Mouse (Mus musculus) forebrain, embryonic 14.5 days (tissue): ENCODE measurements around the gene Akap13. TPM values are rescaled to one million over a fixed set of nuclear protein-coding genes. Genes with fewer than 3 reads are reported as not detected.

Experiments
- ATAC-seq: fragments of 200-750 bp; cut with Nextera tagmentation; 2 replicates; pipeline ENCODE4 v1.8.0; 2017; ENCODE audit warnings: mild to moderate bottlenecking, moderate library complexity
- DNase-seq: peaks from one replicate; pipeline ENCODE4 v3.0.0-alpha.2; 2015; ENCODE audit warnings: low spot score
- H3K27ac ChIP-seq: fragments of 300-500 bp; sonication (generic); 2 replicates; pipeline ENCODE4 v1.5.1; 2014; ENCODE audit warnings: low read depth, mild to moderate bottlenecking, control low read depth, low read length, moderate library complexity
- H3K27me3 ChIP-seq: fragments of 300-500 bp; sonication (generic); replicated peaks from 2 replicates; pipeline ENCODE4 v1.6.1; 2014; ENCODE audit warnings: low read length, control low read depth, mixed read lengths; ENCODE audit not compliant: control insufficient read depth, insufficient read depth
- H3K36me3 ChIP-seq: fragments of 300-500 bp; sonication (generic); 2 replicates; pipeline ENCODE4 v1.6.1; 2014; ENCODE audit warnings: low read length, control low read depth; ENCODE audit not compliant: control insufficient read depth, insufficient read depth
- H3K4me1 ChIP-seq: fragments of 300-500 bp; sonication (generic); 2 replicates; pipeline ENCODE4 v1.6.1; 2014; ENCODE audit warnings: antibody characterized with exemption, low read length, control low read depth; ENCODE audit not compliant: control insufficient read depth, insufficient read depth
- H3K4me2 ChIP-seq: fragments of 300-500 bp; sonication (generic); 2 replicates; pipeline ENCODE4 v1.6.1; 2014; ENCODE audit warnings: mild to moderate bottlenecking, control low read depth, low read length
- H3K4me3 ChIP-seq: fragments of 300-500 bp; sonication (generic); 2 replicates; pipeline ENCODE4 v1.5.1; 2014; ENCODE audit warnings: low read depth, low read length, control low read depth
- H3K9ac ChIP-seq: fragments of 300-500 bp; sonication (generic); 2 replicates; pipeline ENCODE4 v1.6.1; 2014; ENCODE audit warnings: mild to moderate bottlenecking, low read length, control low read depth, moderate library complexity
- H3K9me3 ChIP-seq: fragments of 300-500 bp; sonication (generic); replicated peaks from 2 replicates; pipeline ENCODE4 v1.6.1; 2016; ENCODE audit warnings: low read length, control low read depth, mixed read lengths; ENCODE audit not compliant: control insufficient read depth
- WGBS: fragments of 180-500 bp; shearing (Covaris S2); extraction: QIAGEN DNeasy Blood & Tissue Kit; methylation state at CpG from one replicate; pipeline ENCODE4 v1.1.7; 2014; 5-methylcytosine and 5-hydroxymethylcytosine counted together
- polyA plus RNA-seq: library from polyadenylated mRNA; unstranded; fragments of >200 nt; fragmentation: Nextera tagmentation; extraction: Ambion mirVana; gene quantifications from 2 replicates; pipeline ENCODE4 v1.2.1, GENCODE M21; 2014

The Akap13 gene
- polyA plus RNA-seq, 1 experiment from 2014 or later, result 9.8 TPM

- H3K4me1 ChIP-seq, result no peaks in the 10 kb centered on the region
- DNase-seq (no peak), ATAC-seq (no peak)
- H3K27ac ChIP-seq, result no peak overlapping the region
- H3K9ac ChIP-seq, result no peak overlapping the region
- no peak overlapping the region for H3K4me2 ChIP-seq
- H3K36me3 ChIP-seq, result no peaks in the 10 kb centered on the region
- 90% methylated on average over 14 of the region's 14 CpGs for WGBS
- no peaks in the 10 kb centered on the region for H3K27me3 ChIP-seq
- H3K9me3 ChIP-seq, result no peaks in the 10 kb centered on the region
- H3K4me3 ChIP-seq, result no peak overlapping the region
Measured at GRCm38 (mm10) chr7:75586113-75586512, 130.8 kb downstream of the Akap13 start.

- Histone ChIP-seq H3K36me3 (no peaks in the 10 kb centered on the region), H3K4me3 (no peak overlapping the region), H3K9me3 (no peaks in the 10 kb centered on the region), H3K27me3 (no peaks in the 10 kb centered on the region), H3K27ac (no peak overlapping the region), H3K4me1 (no peaks in the 10 kb centered on the region), H3K9ac (no peak overlapping the region), H3K4me2 (no peak overlapping the region)
- DNase-seq, result no peak
- 92% methylated on average over 5 of the region's 5 CpGs for WGBS
- no peak for ATAC-seq
Measured at GRCm38 (mm10) chr7:75587727-75588126, 132.4 kb downstream of the Akap13 start.

GRCm38 (mm10) chr7:75589304-75589973 is 134.1 kb downstream of the Akap13 start:
- ATAC-seq, result no peak
- Histone ChIP-seq H3K4me3 (no peak overlapping the region), H3K9ac (no peak overlapping the region), H3K27ac (no peak overlapping the region), H3K27me3 (no peaks in the 10 kb centered on the region), H3K9me3 (no peaks in the 10 kb centered on the region), H3K4me1 (no peaks in the 10 kb centered on the region), H3K4me2 (no peak overlapping the region), H3K36me3 (no peaks in the 10 kb centered on the region)
- no peak for DNase-seq
- WGBS, result 95% methylated on average over 8 of the region's 8 CpGs

GRCm38 (mm10) chr7:75591961-75592360 is 136.6 kb downstream of the Akap13 start:
- Histone ChIP-seq H3K4me3 (no peak overlapping the region), H3K27ac (no peak overlapping the region), H3K27me3 (no peaks in the 10 kb centered on the region), H3K9ac (no peak overlapping the region), H3K4me2 (no peak overlapping the region), H3K9me3 (no peaks in the 10 kb centered on the region), H3K4me1 (no peaks in the 10 kb centered on the region), H3K36me3 (no peaks in the 10 kb centered on the region)
- ATAC-seq (no peak), DNase-seq (no peak)
- WGBS, result 85% methylated on average over 1 of the region's 1 CpGs

- 82% methylated on average over 5 of the region's 5 CpGs for WGBS
Measured at GRCm38 (mm10) chr7:75594801-75595200, 139.5 kb downstream of the Akap13 start.

GRCm38 (mm10) chr7:75595268-75595667 is 139.9 kb downstream of the Akap13 start:
- Histone ChIP-seq H3K27me3 (no peaks in the 10 kb centered on the region), H3K9ac (no peak overlapping the region), H3K9me3 (no peaks in the 10 kb centered on the region), H3K4me3 (no peak overlapping the region), H3K27ac (no peak overlapping the region), H3K36me3 (no peaks in the 10 kb centered on the region), H3K4me2 (no peak overlapping the region), H3K4me1 (no peaks in the 10 kb centered on the region)
- ATAC-seq (no peak), DNase-seq (no peak)

More at GRCm38 (mm10) chr7:75594801-75595200, 139.5 kb downstream of the Akap13 start:
- Histone ChIP-seq H3K9me3 (no peaks in the 10 kb centered on the region), H3K4me2 (no peak overlapping the region), H3K9ac (no peak overlapping the region), H3K27ac (no peak overlapping the region), H3K4me3 (no peak overlapping the region), H3K27me3 (no peaks in the 10 kb centered on the region), H3K36me3 (no peaks in the 10 kb centered on the region), H3K4me1 (no peaks in the 10 kb centered on the region)
- DNase-seq, result no peak
- no peak for ATAC-seq

- Histone ChIP-seq H3K4me2 (no peak overlapping the region), H3K27me3 (no peaks in the 10 kb centered on the region), H3K4me3 (no peak overlapping the region), H3K4me1 (no peaks in the 10 kb centered on the region), H3K9ac (no peak overlapping the region), H3K9me3 (no peaks in the 10 kb centered on the region), H3K36me3 (no peaks in the 10 kb centered on the region), H3K27ac (no peak overlapping the region)
- WGBS, result 87% methylated on average over 6 of the region's 6 CpGs
- ATAC-seq (no peak), DNase-seq (no peak)
Measured at GRCm38 (mm10) chr7:75596058-75596748, 140.9 kb downstream of the Akap13 start.

- Histone ChIP-seq H3K9me3 (no peaks in the 10 kb centered on the region), H3K36me3 (no peaks in the 10 kb centered on the region), H3K27me3 (no peaks in the 10 kb centered on the region), H3K4me3 (no peak overlapping the region), H3K27ac (no peak overlapping the region), H3K4me1 (no peaks in the 10 kb centered on the region), H3K9ac (no peak overlapping the region), H3K4me2 (no peak overlapping the region)
- 85% methylated on average over 2 of the region's 2 CpGs for WGBS
- no peak for ATAC-seq
- no peak for DNase-seq
Measured at GRCm38 (mm10) chr7:75597840-75598239, 142.5 kb downstream of the Akap13 start.

GRCm38 (mm10) chr7:75600360-75601075 is 145.2 kb downstream of the Akap13 start:
- Histone ChIP-seq H3K27me3 (no peaks in the 10 kb centered on the region), H3K4me3 (no peak overlapping the region), H3K27ac (no peak overlapping the region), H3K4me1 (no peaks in the 10 kb centered on the region), H3K9me3 (no peaks in the 10 kb centered on the region), H3K4me2 (no peak overlapping the region), H3K36me3 (no peaks in the 10 kb centered on the region), H3K9ac (no peak overlapping the region)
- 93% methylated on average over 6 of the region's 6 CpGs for WGBS
- ATAC-seq, result no peak
- DNase-seq, result no peak
